In genomic region chr2:156330681-156331080, GRCm38 (mm10) we compare ENCODE assay signal across 16 mouse cellular contexts.
"Had no signal": no experiment of that assay in that cellular context is flagged by ENCODE, and none has a peak within 500 bp of the region (broad histone marks: within the 10 kb centered on the region; RNA-seq: fewer than 3 reads in every experiment).

No protein-coding gene starts in this region.

- DNase-seq: left cerebral cortex, postnatal 4 days; liver; liver, embryonic 13.5 days; liver, postnatal 0 days; lung, adult 18-20 months; lung, adult 2 months; lung, embryonic 14.5 days; lung, postnatal 10 days; lung, postnatal 14 days; lung, postnatal 36 days; lung, postnatal 4 days; midbrain, embryonic 14.5 days had no signal

- ATAC-seq: liver, embryonic 12.5 days; liver, postnatal 0 days; midbrain, embryonic 13.5 days; midbrain, embryonic 15.5 days; midbrain, embryonic 16.5 days had no signal
